Mouse (Mus musculus) ES-Bruce4 (cell line): ENCODE data around the gene Sfxn1. TPM values are rescaled to one million over a fixed set of nuclear protein-coding genes. Genes with fewer than 3 reads are reported as not detected.

ENCODE experiments used
- H3K27ac ChIP-seq: 2 replicates; pipeline ENCODE4 v1.5.1; 2012; ENCODE audit warnings: low read length, inconsistent platforms; ENCODE audit not compliant: insufficient read depth
- H3K27me3 ChIP-seq: 2 replicates; pipeline ENCODE4 v1.6.1; 2012; ENCODE audit warnings: mild to moderate bottlenecking, low read length, inconsistent platforms; ENCODE audit not compliant: control insufficient read depth, poor library complexity, insufficient read depth, severe bottlenecking
- H3K36me3 ChIP-seq: 2 replicates; pipeline ENCODE4 v1.6.1; 2012; ENCODE audit warnings: inconsistent platforms, mild to moderate bottlenecking, low read length, moderate library complexity; ENCODE audit not compliant: control insufficient read depth, poor library complexity, insufficient read depth, severe bottlenecking
- H3K4me1 ChIP-seq: one replicate; pipeline ENCODE4 v1.8.1; 2011; ENCODE audit warnings: low read length; ENCODE audit not compliant: control insufficient read depth, insufficient read depth
- H3K4me3 ChIP-seq: 2 replicates; pipeline ENCODE4 v1.5.1; 2011; ENCODE audit warnings: low read depth, mild to moderate bottlenecking, low read length
- H3K9ac ChIP-seq: 2 replicates; pipeline ENCODE4 v1.6.1; 2012; ENCODE audit warnings: low read depth, mild to moderate bottlenecking, inconsistent platforms; ENCODE audit not compliant: poor library complexity, severe bottlenecking
- H3K9me3 ChIP-seq: replicated peaks from 2 replicates; pipeline ENCODE4 v1.6.1; 2012; ENCODE audit warnings: mild to moderate bottlenecking, low read length, inconsistent platforms; ENCODE audit not compliant: control insufficient read depth, poor library complexity, insufficient read depth, severe bottlenecking
- CTCF ChIP-seq: IDR thresholded peaks from one replicate; pipeline ENCODE4 v1.8.1; 2011; ENCODE audit warnings: low read depth, low read length
- EP300 ChIP-seq: IDR thresholded peaks from 2 replicates; pipeline ENCODE4 v1.6.1; 2011; ENCODE audit warnings: low read depth, low read length; ENCODE audit not compliant: insufficient read depth
- POLR2A ChIP-seq: IDR thresholded peaks from one replicate; pipeline ENCODE4 v1.8.1; 2011; ENCODE audit warnings: low read length; ENCODE audit not compliant: insufficient read depth
- polyA plus RNA-seq: library from polyadenylated mRNA; stranded (reverse); fragments of >200 nt; gene quantifications from 2 replicates; pipeline ENCODE4 v1.2.4, GENCODE M21; 2011; ENCODE audit warnings: low read depth; ENCODE audit not compliant: missing spikeins, insufficient read depth, insufficient read length

Sfxn1 gene
- polyA plus RNA-seq, 1 experiment = 83.0 TPM

- no peak for TF ChIP-seq EP300
- no peak for TF ChIP-seq POLR2A
- TF ChIP-seq CTCF = no peak
- H3K4me1 ChIP-seq = no peaks in the 10 kb centered on the region
- H3K27ac ChIP-seq = no peak overlapping the region
- H3K9ac ChIP-seq = no peak overlapping the region
- H3K9me3 ChIP-seq = no peaks in the 10 kb centered on the region
- no peaks in the 10 kb centered on the region for H3K27me3 ChIP-seq
- H3K4me3 ChIP-seq = no peak overlapping the region
- H3K36me3 ChIP-seq = peaks cover 26% of the 10 kb centered on the region
Measured at GRCm38 (mm10) chr13:54101031-54101820, 29.6 kb downstream of the Sfxn1 start.

DNA sequence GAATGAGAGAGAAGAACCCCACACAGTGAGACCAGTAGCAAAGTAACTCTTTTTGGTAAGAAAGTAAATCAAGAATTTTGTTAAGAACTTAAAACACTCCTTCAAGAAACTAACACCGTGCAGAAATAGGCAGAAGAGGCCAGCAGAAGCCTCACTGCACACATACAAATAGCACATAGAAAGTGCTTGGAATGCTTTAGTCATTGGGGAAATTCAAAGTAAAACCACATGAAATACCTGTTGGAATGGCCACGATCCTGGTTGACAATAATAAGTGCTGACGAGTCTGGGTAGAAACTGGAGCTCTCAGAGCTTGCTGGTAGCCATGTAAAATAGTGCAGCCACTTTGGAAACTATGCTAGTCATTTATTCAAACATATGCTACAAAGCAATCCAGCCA, 30.4 kb downstream of the Sfxn1 start:
- Histone ChIP-seq H3K36me3 (peaks cover 33% of the 10 kb centered on the region), H3K9me3 (no peaks in the 10 kb centered on the region), H3K27me3 (no peaks in the 10 kb centered on the region), H3K9ac (no peak overlapping the region), H3K4me3 (no peak overlapping the region), H3K4me1 (no peaks in the 10 kb centered on the region), H3K27ac (no peak overlapping the region)
- TF ChIP-seq CTCF = no peak
- TF ChIP-seq EP300 = no peak
- no peak for TF ChIP-seq POLR2A

GRCm38 (mm10) chr13:54103271-54103670, 31.6 kb downstream of the Sfxn1 start:
- no peaks in the 10 kb centered on the region for H3K4me1 ChIP-seq
- peaks cover 31% of the 10 kb centered on the region for H3K36me3 ChIP-seq
- no peak overlapping the region for H3K9ac ChIP-seq
- H3K9me3 ChIP-seq = no peaks in the 10 kb centered on the region
- H3K27ac ChIP-seq = no peak overlapping the region
- H3K4me3 ChIP-seq = no peak overlapping the region
- H3K27me3 ChIP-seq = no peaks in the 10 kb centered on the region
- no peak for TF ChIP-seq CTCF
- TF ChIP-seq EP300 = no peak
- no peak for TF ChIP-seq POLR2A

DNA sequence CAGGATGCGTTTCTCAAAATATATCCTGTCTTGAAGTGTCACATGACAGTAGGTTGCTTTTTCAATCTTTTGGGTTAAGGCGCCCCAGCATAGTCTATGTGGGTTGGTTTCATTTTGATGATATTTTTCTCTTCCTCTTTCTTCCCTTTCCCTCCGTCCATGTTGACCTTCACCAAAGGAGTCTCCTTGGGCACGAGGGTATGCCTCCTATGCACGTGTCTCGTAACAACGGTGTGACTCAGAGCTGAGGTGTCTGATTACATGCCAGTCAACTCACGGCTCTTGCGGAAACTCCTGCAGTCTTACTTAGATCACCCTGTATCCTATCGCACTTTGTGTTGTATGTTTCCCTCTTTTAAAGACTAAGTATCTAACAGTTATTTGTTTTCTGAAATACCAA, 32.2 kb downstream of the Sfxn1 start:
- H3K36me3 ChIP-seq = peaks cover 31% of the 10 kb centered on the region

GRCm38 (mm10) chr13:54113819-54114550, 42.3 kb downstream of the Sfxn1 start:
- Histone ChIP-seq H3K9ac (no peak overlapping the region), H3K4me3 (no peak overlapping the region), H3K27me3 (no peaks in the 10 kb centered on the region), H3K9me3 (no peaks in the 10 kb centered on the region; the same call in 1 of the 2 replicates), H3K27ac (no peak overlapping the region), H3K4me1 (no peaks in the 10 kb centered on the region), H3K36me3 (no peaks in the 10 kb centered on the region)
- no peak for TF ChIP-seq EP300
- peak; percentile 96 for TF ChIP-seq CTCF

More for the DNA sequence above, 32.2 kb downstream of the Sfxn1 start:
- TF ChIP-seq POLR2A = no peak
- TF ChIP-seq CTCF = no peak
- no peak for TF ChIP-seq EP300
- H3K9ac ChIP-seq = no peak overlapping the region
- no peak overlapping the region for H3K4me3 ChIP-seq
- H3K9me3 ChIP-seq = no peaks in the 10 kb centered on the region
- no peaks in the 10 kb centered on the region for H3K4me1 ChIP-seq
- H3K27me3 ChIP-seq = no peaks in the 10 kb centered on the region
- H3K27ac ChIP-seq = no peak overlapping the region

DNA sequence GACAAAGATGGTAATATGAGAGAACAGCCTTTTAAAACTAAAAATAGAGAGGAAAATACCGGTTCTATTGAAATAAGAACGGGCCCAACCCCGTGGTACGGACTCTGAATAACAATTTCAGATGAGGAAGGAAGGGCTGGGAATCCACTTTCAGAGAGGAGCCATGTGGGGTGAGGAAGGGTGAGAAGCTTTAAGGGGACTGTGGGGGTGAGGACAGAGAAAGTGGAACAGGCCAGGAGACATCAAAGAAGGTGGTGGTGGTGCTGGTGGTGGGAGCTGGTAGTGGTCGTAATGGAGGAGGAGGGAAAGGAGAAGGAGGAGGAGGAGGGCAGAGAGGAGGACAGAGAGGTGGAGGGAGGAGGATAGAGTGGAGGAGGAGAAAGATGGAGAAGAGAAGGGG, 43.3 kb downstream of the Sfxn1 start:
- no peak overlapping the region for H3K9ac ChIP-seq
- no peaks in the 10 kb centered on the region for H3K36me3 ChIP-seq
- H3K4me1 ChIP-seq = no peaks in the 10 kb centered on the region
- H3K27me3 ChIP-seq = no peaks in the 10 kb centered on the region
- no peak overlapping the region for H3K27ac ChIP-seq
- no peak for TF ChIP-seq POLR2A
- no peak for TF ChIP-seq CTCF
- no peak for TF ChIP-seq EP300
- H3K9me3 ChIP-seq = no peaks in the 10 kb centered on the region; the same call in 1 of the 2 replicates
- no peak overlapping the region for H3K4me3 ChIP-seq
